Mouse (Mus musculus) limb, embryonic 10.5 days (tissue): ENCODE measurements around the gene Ica1l. TPM values are rescaled to one million over a fixed set of nuclear protein-coding genes. Genes with fewer than 3 reads are reported as not detected.

ENCODE experiments used
- DNase-seq: peaks from one replicate; pipeline ENCODE4 v3.0.0-alpha.2; 2017; ENCODE audit warnings: low spot score
- H3K27ac ChIP-seq: fragments of 300-500 bp; sonication (generic); 2 replicates; pipeline ENCODE4 v1.5.1; 2016; ENCODE audit warnings: mild to moderate bottlenecking
- H3K27me3 ChIP-seq: fragments of 300-500 bp; sonication (generic); 2 replicates; pipeline ENCODE4 v1.6.1; 2016; ENCODE audit warnings: low read depth, mild to moderate bottlenecking; ENCODE audit not compliant: poor library complexity, severe bottlenecking
- H3K36me3 ChIP-seq: fragments of 300-500 bp; sonication (generic); 2 replicates; pipeline ENCODE4 v1.6.1; 2016; ENCODE audit warnings: mild to moderate bottlenecking, moderate library complexity
- H3K4me1 ChIP-seq: fragments of 300-500 bp; sonication (generic); 2 replicates; pipeline ENCODE4 v1.6.1; 2016
- H3K4me3 ChIP-seq: fragments of 300-500 bp; sonication (generic); 2 replicates; pipeline ENCODE4 v1.5.1; 2016; ENCODE audit warnings: mild to moderate bottlenecking, moderate library complexity
- H3K9me3 ChIP-seq: fragments of 300-500 bp; sonication (generic); replicated peaks from 2 replicates; pipeline ENCODE4 v1.6.1; 2016; ENCODE audit warnings: mild to moderate bottlenecking
- WGBS: fragments of 180-500 bp; shearing (Covaris S2); methylation state at CpG from one replicate; pipeline ENCODE4 v1.1.7; 2016; 5-methylcytosine and 5-hydroxymethylcytosine counted together
- polyA plus RNA-seq: library from polyadenylated mRNA; unstranded; fragments of >200 nt; fragmentation: Nextera tagmentation; extraction: Ambion mirVana; gene quantifications from 2 replicates; pipeline ENCODE4 v1.2.1, GENCODE M21; 2016

Ica1l gene
- polyA plus RNA-seq, 1 experiment from 2014 or later = 1.2 TPM

DNA sequence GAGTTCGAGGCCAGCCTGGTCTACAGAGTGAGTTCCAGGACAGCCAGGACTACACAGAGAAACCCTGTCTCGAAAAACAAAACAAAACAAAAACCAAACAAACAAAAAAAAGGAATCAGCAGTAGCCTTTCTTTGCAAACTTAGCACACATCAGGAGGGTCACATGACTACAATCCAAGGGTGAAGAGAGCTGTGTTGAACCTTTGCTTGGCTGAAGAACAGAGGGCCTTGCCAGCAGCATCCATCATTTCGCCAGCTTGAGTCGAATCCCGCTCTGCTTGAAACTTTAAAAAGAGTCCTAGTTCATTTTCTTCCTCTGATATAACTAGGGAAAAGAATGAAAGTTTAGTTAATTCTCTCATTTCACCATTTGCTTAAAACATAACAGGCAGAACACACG is 27.5 kb downstream of the Ica1l start:
- no peak for DNase-seq
- H3K36me3 ChIP-seq = no peaks in the 10 kb centered on the region
- no peaks in the 10 kb centered on the region for H3K9me3 ChIP-seq
- peaks cover 4% of the 10 kb centered on the region for H3K4me1 ChIP-seq
- H3K27ac ChIP-seq = no peak overlapping the region
- no peak overlapping the region for H3K4me3 ChIP-seq
- H3K27me3 ChIP-seq = no peaks in the 10 kb centered on the region
- WGBS = 88% methylated on average over 6 of the region's 6 CpGs

DNA sequence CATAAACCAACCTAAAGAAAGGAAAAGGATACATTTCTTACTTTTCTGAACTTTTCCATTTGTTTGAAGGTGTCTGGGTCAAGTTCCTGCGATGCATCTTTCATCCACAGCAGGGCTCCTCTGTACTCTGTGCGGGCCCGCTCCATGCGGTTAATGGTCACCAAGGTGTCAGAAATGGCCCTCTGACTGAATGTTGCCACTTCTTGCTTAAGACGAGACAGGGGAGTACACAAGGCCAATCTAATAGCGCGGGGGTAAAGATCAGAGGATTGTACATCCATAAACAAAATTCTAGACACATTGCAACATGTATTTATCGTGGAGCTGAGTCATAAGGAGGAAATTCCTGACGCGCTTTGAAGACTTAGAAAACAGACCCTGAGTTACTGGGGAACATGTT is 29.2 kb downstream of the Ica1l start:
- WGBS = 91% methylated on average over 10 of the region's 10 CpGs
- no peak overlapping the region for H3K27ac ChIP-seq
- no peaks in the 10 kb centered on the region for H3K27me3 ChIP-seq
- H3K9me3 ChIP-seq = no peaks in the 10 kb centered on the region
- H3K4me3 ChIP-seq = no peak overlapping the region
- H3K4me1 ChIP-seq = no peaks in the 10 kb centered on the region
- no peak for DNase-seq
- no peaks in the 10 kb centered on the region for H3K36me3 ChIP-seq

DNA sequence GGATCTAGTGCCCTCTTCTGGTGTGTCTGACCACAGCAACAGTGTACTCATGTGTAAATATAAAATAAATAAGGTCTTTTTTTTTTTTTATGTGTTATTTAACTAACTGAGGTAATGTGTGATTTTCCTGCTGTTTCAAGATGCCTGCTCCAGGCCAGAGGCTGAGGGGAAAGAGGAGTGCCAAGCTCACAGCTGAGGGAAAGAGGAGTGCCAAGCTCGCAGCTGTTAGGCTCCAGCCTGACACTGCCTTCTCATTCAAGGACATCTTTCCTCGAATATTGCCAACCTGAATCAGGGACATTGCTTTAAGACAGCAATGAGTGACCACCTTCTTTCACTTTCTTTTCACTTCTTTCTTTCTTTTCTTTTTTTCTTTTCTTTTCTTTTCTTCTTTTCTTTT is 34.2 kb downstream of the Ica1l start:
- 90% methylated on average over 2 of the region's 2 CpGs for WGBS
- Histone ChIP-seq H3K4me1 (no peaks in the 10 kb centered on the region), H3K36me3 (no peaks in the 10 kb centered on the region), H3K27ac (no peak overlapping the region), H3K27me3 (no peaks in the 10 kb centered on the region), H3K4me3 (no peak overlapping the region), H3K9me3 (no peaks in the 10 kb centered on the region)
- no peak for DNase-seq

DNA sequence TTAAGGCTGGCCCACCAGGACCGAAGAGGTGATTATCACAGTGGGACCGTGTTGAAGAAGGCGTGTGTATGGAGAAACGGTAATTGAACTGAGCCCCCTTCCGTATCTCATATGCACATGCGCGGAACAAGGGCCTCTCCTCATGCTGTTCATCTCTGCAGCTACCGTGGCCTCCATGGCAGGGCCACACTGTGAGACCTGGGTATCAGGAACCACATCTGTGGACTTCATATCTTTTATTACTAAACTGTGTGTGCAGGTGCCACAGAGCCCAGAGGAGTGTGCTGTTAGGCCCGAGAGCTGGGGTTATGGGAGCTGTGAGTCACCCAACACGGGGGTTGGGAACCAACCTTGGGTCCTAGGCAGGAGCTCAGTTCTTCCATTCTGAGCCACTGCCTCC is 35.6 kb downstream of the Ica1l start:
- Histone ChIP-seq H3K9me3 (no peaks in the 10 kb centered on the region), H3K36me3 (no peaks in the 10 kb centered on the region), H3K4me1 (no peaks in the 10 kb centered on the region), H3K4me3 (no peak overlapping the region), H3K27me3 (no peaks in the 10 kb centered on the region), H3K27ac (no peak overlapping the region)
- WGBS = 90% methylated on average over 10 of the region's 10 CpGs
- DNase-seq = no peak

DNA sequence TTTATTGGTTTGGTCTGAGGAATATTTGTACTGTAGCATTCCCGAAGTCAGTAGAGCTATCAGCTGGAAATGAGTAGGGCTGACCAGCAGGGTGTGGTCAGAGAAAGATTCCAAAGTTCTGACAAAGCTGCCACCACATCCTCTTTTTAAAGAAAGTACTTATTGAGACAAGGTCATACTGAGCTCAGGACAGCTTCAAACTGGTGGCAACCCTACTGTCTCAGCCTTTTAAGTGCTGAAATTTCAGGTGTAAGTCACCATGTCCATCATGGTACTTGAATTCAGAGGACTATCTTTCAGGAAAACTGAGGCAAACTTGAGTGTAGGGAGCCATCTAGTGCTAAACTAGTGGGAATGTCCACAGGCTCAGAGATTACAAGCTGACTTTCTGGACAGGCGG is 42.7 kb downstream of the Ica1l start:
- H3K4me3 ChIP-seq = no peak overlapping the region
- H3K27ac ChIP-seq = no peak overlapping the region
- 71% methylated on average over 2 of the region's 2 CpGs for WGBS
- H3K4me1 ChIP-seq = no peaks in the 10 kb centered on the region
- H3K27me3 ChIP-seq = no peaks in the 10 kb centered on the region
- H3K36me3 ChIP-seq = no peaks in the 10 kb centered on the region
- no peaks in the 10 kb centered on the region for H3K9me3 ChIP-seq
- no peak for DNase-seq

DNA sequence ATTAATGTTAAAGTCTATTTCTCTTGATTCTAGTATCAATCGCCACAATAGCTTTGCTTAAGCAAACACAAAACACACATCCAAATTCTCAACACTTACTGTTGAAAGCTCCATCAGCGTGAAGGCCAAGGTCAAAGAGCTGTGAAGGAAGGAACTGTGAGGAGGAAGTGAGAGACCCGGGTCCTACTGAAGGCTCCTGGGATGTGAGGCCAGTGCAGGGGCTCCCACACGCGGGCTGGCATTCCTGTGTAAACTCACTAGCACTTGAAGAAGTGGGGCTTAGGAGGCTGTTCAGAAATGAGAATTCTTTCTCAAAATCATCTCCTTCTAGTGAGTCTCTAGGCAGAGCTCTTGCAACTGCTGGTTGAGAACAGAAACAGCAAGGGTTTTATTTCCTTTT is 45.6 kb downstream of the Ica1l start:
- WGBS = 84% methylated on average over 5 of the region's 5 CpGs
- no peak for DNase-seq

DNA sequence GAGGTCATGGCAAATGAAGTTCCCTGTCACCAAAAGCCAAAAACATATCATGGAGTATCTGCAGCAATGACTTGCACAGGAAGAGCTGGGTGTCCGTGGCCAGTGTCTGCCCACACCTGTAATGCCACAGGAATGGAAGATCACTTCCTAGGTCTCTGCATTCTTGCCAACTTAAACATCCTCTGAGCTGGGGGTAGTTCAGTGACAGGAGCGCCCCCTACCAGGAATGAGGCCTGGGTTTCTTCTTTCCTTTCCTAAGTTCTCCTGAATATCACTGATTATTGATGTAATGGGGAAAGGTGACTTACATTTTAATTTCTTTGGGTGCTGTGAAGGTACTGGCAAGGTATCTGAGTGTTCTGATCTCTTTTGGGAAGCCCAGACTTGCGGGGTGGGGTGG is 47.3 kb downstream of the Ica1l start:
- 48% methylated on average over 3 of the region's 3 CpGs for WGBS
- Histone ChIP-seq H3K27me3 (no peaks in the 10 kb centered on the region), H3K4me3 (no peak overlapping the region), H3K27ac (no peak overlapping the region), H3K9me3 (no peaks in the 10 kb centered on the region), H3K4me1 (no peaks in the 10 kb centered on the region), H3K36me3 (peaks cover 16% of the 10 kb centered on the region)
- DNase-seq = no peak

More for the DNA sequence above, 45.6 kb downstream of the Ica1l start:
- Histone ChIP-seq H3K27ac (no peak overlapping the region), H3K36me3 (peaks cover 3% of the 10 kb centered on the region; the same call in 1 of the 2 replicates), H3K4me1 (no peaks in the 10 kb centered on the region), H3K27me3 (no peaks in the 10 kb centered on the region), H3K4me3 (no peak overlapping the region), H3K9me3 (no peaks in the 10 kb centered on the region)

DNA sequence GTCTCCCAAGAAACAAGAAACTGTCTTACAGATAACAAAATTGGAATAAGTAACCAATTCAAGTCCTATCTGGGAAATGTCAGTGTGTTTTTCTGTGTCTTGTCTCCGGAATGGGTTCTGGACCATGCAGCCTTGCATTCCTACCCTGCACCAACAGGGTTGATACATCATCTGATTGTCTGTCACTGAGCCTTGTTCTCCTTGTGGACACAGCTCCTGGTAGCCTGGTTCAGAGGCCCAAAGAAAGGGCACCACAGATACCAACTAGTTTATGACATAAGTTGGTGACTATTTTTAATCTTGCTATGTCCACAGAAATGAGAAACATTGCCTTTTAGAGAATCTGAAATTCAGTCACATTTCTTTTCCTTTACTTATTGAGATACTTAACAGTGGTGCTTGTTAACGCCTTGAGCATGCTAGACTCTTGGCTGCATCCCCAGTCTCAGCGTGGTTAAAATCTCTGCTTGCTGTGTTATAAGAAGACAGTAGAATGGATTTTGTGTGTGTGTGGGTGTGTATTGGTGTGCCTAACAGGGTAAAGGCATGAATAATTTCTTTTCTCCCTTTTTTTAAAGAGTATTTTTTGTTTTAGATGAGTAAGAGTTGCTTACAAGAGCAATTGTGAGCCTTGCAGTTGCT is 55.5 kb downstream of the Ica1l start:
- DNase-seq = no peak
- H3K4me1 ChIP-seq = no peaks in the 10 kb centered on the region
- peaks cover 50% of the 10 kb centered on the region for H3K36me3 ChIP-seq
- H3K9me3 ChIP-seq = no peaks in the 10 kb centered on the region
- WGBS = 93% methylated on average over 3 of the region's 3 CpGs
- H3K27ac ChIP-seq = no peak overlapping the region
- no peak overlapping the region for H3K4me3 ChIP-seq
- no peaks in the 10 kb centered on the region for H3K27me3 ChIP-seq

DNA sequence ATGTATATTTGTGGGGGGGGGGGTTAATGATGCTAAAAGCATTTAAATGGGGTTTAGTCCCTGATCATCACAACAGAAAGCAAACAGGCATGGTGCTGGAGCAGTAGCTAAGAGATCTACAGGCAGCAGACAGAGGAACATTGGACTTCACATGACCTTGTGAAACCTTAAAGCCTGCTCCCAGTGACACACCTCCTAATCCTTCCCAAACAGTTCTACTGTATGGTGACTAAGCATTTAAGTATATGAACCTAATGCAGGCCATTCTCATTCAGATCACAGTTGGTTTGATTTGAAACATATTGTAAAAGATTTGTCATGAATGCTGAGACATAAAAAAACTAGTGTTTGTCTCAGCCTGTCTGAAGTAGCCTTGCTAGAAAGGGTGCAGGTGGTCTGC is 56.4 kb downstream of the Ica1l start:
- H3K27ac ChIP-seq = no peak overlapping the region
- H3K27me3 ChIP-seq = no peaks in the 10 kb centered on the region
- H3K4me3 ChIP-seq = no peak overlapping the region
- peaks cover 51% of the 10 kb centered on the region for H3K36me3 ChIP-seq
- DNase-seq = no peak
- H3K9me3 ChIP-seq = no peaks in the 10 kb centered on the region
- H3K4me1 ChIP-seq = no peaks in the 10 kb centered on the region

DNA sequence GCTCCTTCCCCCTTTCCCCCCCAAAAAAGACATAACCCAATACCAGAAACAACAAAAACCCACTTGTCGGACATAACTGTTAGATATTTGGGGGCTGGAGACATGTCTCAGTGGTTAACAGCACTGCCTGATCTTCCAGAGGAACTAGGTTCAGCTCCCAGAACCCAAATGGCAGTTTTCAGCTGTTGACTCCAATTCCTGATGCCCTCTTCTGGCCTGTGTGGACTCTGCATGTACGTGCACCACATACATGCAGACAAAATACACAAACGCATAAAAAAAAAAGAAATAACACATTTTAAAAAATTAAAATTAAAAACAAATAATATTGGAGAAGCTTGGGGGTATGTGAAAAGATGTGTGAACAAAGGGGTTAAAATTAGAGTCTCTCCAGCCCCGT is 75.7 kb downstream of the Ica1l start:
- Histone ChIP-seq H3K27ac (no peak overlapping the region), H3K4me3 (no peak overlapping the region), H3K9me3 (no peaks in the 10 kb centered on the region), H3K4me1 (no peaks in the 10 kb centered on the region), H3K36me3 (peaks cover 66% of the 10 kb centered on the region), H3K27me3 (no peaks in the 10 kb centered on the region)
- 94% methylated on average over 4 of the region's 4 CpGs for WGBS
- no peak for DNase-seq

DNA sequence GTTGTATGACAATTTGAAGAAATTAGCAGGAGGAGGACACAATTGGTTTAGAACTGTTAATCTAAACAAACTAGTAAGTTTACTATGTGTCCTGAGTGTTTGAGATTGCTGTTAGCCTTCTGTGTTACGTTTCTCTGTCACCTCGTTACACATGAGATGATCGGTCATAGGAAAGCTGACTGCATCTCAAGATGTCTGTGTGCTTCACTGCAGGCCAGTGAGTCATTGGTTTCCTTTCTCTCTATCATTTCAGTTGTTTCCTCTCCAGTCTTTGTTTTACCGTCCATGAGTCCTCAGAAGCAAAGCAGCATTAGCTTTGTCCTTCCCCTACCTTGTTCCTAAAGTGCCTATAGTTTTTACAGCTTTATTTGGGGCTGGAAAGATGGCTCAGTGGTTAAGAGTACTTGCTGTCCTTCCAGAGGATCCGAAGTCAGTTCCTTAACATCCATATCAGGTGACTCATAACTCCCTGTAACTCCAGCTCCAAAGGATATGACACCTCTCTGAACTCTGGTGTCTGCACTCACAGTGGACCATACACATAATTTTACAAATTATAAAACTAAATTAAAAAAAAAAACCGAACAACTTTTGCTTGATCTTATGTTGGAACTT is 76.7 kb downstream of the Ica1l start:
- H3K4me3 ChIP-seq = no peak overlapping the region
- no peaks in the 10 kb centered on the region for H3K4me1 ChIP-seq
- DNase-seq = no peak
- 75% methylated on average over 6 of the region's 6 CpGs for WGBS
- no peaks in the 10 kb centered on the region for H3K27me3 ChIP-seq
- H3K9me3 ChIP-seq = no peaks in the 10 kb centered on the region
- no peak overlapping the region for H3K27ac ChIP-seq
- peaks cover 66% of the 10 kb centered on the region for H3K36me3 ChIP-seq

DNA sequence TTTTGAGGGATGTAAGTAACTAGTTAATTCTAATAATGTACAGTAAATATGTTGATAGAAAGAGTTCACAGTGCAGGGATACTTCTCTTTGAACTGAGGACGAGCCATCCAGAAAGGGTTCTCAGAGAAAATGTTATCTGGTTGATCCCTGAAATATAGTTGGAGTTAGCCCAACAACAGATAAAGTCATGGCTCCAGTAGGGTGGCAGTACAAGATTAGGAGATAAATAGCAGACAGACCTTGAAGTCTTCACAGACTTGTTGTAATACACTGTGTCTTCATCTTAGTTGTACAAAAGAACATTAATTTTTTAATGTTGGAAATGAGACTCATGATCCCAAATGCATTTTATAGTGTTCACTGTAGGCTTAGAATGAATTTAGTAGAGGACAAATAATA is 83.0 kb downstream of the Ica1l start:
- no peaks in the 10 kb centered on the region for H3K4me1 ChIP-seq
- H3K4me3 ChIP-seq = no peak overlapping the region
- DNase-seq = no peak
- H3K9me3 ChIP-seq = no peaks in the 10 kb centered on the region
- WGBS = 88% methylated on average over 1 of the region's 1 CpGs
- no peaks in the 10 kb centered on the region for H3K27me3 ChIP-seq
- H3K36me3 ChIP-seq = peaks cover 59% of the 10 kb centered on the region
- H3K27ac ChIP-seq = no peak overlapping the region

DNA sequence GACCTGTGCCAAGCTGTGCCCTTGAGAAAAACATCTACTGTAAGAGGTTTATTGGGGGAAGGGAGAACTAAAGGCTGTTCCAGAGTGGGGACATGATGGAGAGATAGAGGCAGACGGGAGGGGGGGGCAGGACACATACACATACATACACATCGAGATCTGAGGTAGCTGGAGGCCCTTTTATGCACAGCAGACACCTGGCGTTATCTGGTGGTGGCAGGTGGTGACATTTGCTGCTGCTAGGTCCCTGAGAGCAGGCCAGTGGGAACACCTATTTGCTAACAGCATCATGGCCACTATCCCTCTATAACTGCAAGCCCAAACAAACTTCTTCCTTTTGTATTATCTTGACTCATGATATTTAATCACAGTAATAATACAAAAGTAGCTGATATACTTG is 85.8 kb downstream of the Ica1l start:
- WGBS = 85% methylated on average over 3 of the region's 3 CpGs
- no peaks in the 10 kb centered on the region for H3K9me3 ChIP-seq
- DNase-seq = no peak
- H3K4me1 ChIP-seq = no peaks in the 10 kb centered on the region
- peaks cover 38% of the 10 kb centered on the region for H3K36me3 ChIP-seq
- no peak overlapping the region for H3K27ac ChIP-seq
- H3K27me3 ChIP-seq = no peaks in the 10 kb centered on the region
- H3K4me3 ChIP-seq = no peak overlapping the region

DNA sequence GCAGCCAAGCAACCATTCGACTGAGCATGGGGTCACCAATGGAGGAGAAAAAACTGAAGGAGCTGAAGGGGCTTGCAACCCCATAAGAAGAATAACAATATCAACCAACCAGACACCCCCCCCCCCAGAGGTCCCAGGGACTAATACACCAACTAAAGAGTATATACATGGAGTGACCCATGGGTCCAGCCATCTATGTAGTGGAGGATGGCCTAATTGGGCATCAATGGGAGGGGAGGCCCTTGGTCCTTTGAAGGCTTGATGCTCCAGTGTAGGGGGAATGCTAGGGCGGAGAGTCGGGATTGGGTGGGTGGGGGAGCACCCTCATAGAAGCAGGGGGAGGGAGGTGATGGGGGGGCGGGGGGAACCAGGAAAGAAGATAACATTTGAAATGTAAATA is 95.5 kb downstream of the Ica1l start:
- no peak for DNase-seq
- H3K27ac ChIP-seq = no peak overlapping the region
- no peaks in the 10 kb centered on the region for H3K9me3 ChIP-seq
- H3K4me1 ChIP-seq = peaks cover 6% of the 10 kb centered on the region; the same call in 1 of the 2 replicates
- no peak overlapping the region for H3K4me3 ChIP-seq
- no peaks in the 10 kb centered on the region for H3K27me3 ChIP-seq
- H3K36me3 ChIP-seq = peaks cover 22% of the 10 kb centered on the region
- WGBS = 97% methylated on average over 4 of the region's 4 CpGs
